Mouse (Mus musculus): ENCODE data around the gene Duxbl2. TPM values are rescaled to one million over a fixed set of nuclear protein-coding genes. Genes with fewer than 3 reads are reported as not detected.

Gene Duxbl2
- polyA plus RNA-seq (2015; fragmentation: Nextera tagmentation; extraction: Ambion mirVana), result not detected in 2 replicates

GRCm38 (mm10) chr14:26118150-26118549 is at the start of gene Duxbl2:
Gene Duxbl2, plus strand, starts transcription at chr14:26118349.

GRCm38 (mm10) chr14:26081216-26081615 is 36.9 kb upstream of the Duxbl2 start, which contains the start of gene Cphx2:
Gene Cphx2, plus strand, starts transcription at chr14:26081516.

GRCm38 (mm10) chr14:26081997-26082396 is 36.2 kb upstream of the Duxbl2 start, which contains the start of gene Cphx3:
Gene Cphx3, plus strand, starts transcription at chr14:26082297.

Other genes starting within 250 kb of the Duxbl2 start
- 2.5 and 2.9 TPM in 2 replicates for gene Plac9a, start 215.2 kb upstream of the Duxbl2 start, polyA plus RNA-seq (2015; fragmentation: Nextera tagmentation; extraction: Ambion mirVana)
- gene Tmem254a, start 190.7 kb upstream of the Duxbl2 start, polyA plus RNA-seq (2015; fragmentation: Nextera tagmentation; extraction: Ambion mirVana), result 1.4 and 3.9 TPM in 2 replicates
- not detected in 2 replicates for gene Cphx1, start 180.0 kb upstream of the Duxbl2 start, polyA plus RNA-seq (2015; fragmentation: Nextera tagmentation; extraction: Ambion mirVana)
- 0.76 and 0.97 TPM in 2 replicates for gene Duxbl1, start 139.8 kb upstream of the Duxbl2 start, polyA plus RNA-seq (2015; fragmentation: Nextera tagmentation; extraction: Ambion mirVana)
- 99.0 and 234 TPM in 2 replicates for gene Gm9780, start 75.6 kb upstream of the Duxbl2 start, polyA plus RNA-seq (2015; fragmentation: Nextera tagmentation; extraction: Ambion mirVana)
- gene Tmem254c, start 51.0 kb upstream of the Duxbl2 start, polyA plus RNA-seq (2015; fragmentation: Nextera tagmentation; extraction: Ambion mirVana), result 26.4 and 33.1 TPM in 2 replicates
- not detected in 2 replicates for gene Cphx2, start 36.8 kb upstream of the Duxbl2 start, polyA plus RNA-seq (2015; fragmentation: Nextera tagmentation; extraction: Ambion mirVana)
- 0.11 TPM in 1 of 2 replicates, not detected in the other for gene Cphx3, start 36.1 kb upstream of the Duxbl2 start, polyA plus RNA-seq (2015; fragmentation: Nextera tagmentation; extraction: Ambion mirVana)
- 131 and 280 TPM in 2 replicates for gene Plac9b, start 64.1 kb downstream of the Duxbl2 start, polyA plus RNA-seq (2015; fragmentation: Nextera tagmentation; extraction: Ambion mirVana)
- 24.7 and 25.0 TPM in 2 replicates for gene Tmem254b, start 88.7 kb downstream of the Duxbl2 start, polyA plus RNA-seq (2015; fragmentation: Nextera tagmentation; extraction: Ambion mirVana)
- 0.81 and 1.5 TPM in 2 replicates for gene Duxbl3, start 139.6 kb downstream of the Duxbl2 start, polyA plus RNA-seq (2015; fragmentation: Nextera tagmentation; extraction: Ambion mirVana)